Mouse (Mus musculus) heart, embryonic 16.5 days (tissue): ENCODE results near the gene Frmd8. TPM values are rescaled to one million over a fixed set of nuclear protein-coding genes. Genes with fewer than 3 reads are reported as not detected.

Experiments used
- ATAC-seq: fragments of 200-750 bp; cut with Nextera tagmentation; replicated peaks from 2 replicates; pipeline ENCODE4 v1.8.0; 2017; ENCODE audit warnings: moderate number of reproducible peaks; ENCODE audit not compliant: insufficient read depth, low FRiP score; ENCODE audit errors: extremely low read depth
- H3K27ac ChIP-seq: fragments of 300-500 bp; sonication (generic); 2 replicates; pipeline ENCODE4 v1.5.1; 2014; ENCODE audit warnings: mild to moderate bottlenecking, low read length, control low read depth, moderate library complexity
- H3K27me3 ChIP-seq: fragments of 300-500 bp; sonication (generic); 2 replicates; pipeline ENCODE4 v1.6.1; 2014; ENCODE audit warnings: low read length, mixed read lengths; ENCODE audit not compliant: control insufficient read depth, insufficient read depth
- H3K36me3 ChIP-seq: fragments of 300-500 bp; sonication (generic); 2 replicates; pipeline ENCODE4 v1.6.1; 2014; ENCODE audit not compliant: control insufficient read depth, insufficient read depth
- H3K4me1 ChIP-seq: fragments of 300-500 bp; sonication (generic); 2 replicates; pipeline ENCODE4 v1.6.1; 2014; ENCODE audit warnings: low read length, mixed read lengths; ENCODE audit not compliant: control insufficient read depth, insufficient read depth
- H3K4me2 ChIP-seq: fragments of 300-500 bp; sonication (generic); 2 replicates; pipeline ENCODE4 v1.6.1; 2014; ENCODE audit warnings: low read depth, mild to moderate bottlenecking, control low read depth, low read length
- H3K4me3 ChIP-seq: fragments of 300-500 bp; sonication (generic); 2 replicates; pipeline ENCODE4 v1.5.1; 2014; ENCODE audit warnings: mild to moderate bottlenecking, control low read depth, low read length
- H3K9ac ChIP-seq: fragments of 300-500 bp; sonication (generic); 2 replicates; pipeline ENCODE4 v1.6.1; 2014; ENCODE audit warnings: low read length, control low read depth
- H3K9me3 ChIP-seq: fragments of 300-500 bp; sonication (generic); replicated peaks from 2 replicates; pipeline ENCODE4 v1.6.1; 2016; ENCODE audit warnings: low read length; ENCODE audit not compliant: control insufficient read depth
- WGBS: fragments of 180-500 bp; shearing (Covaris S2); extraction: QIAGEN DNeasy Blood & Tissue Kit; methylation state at CpG from one replicate; pipeline ENCODE4 v1.1.7; 2014; 5-methylcytosine and 5-hydroxymethylcytosine counted together
- polyA plus RNA-seq: library from polyadenylated mRNA; unstranded; fragments of >200 nt; fragmentation: Nextera tagmentation; extraction: Ambion mirVana; gene quantifications from 2 replicates; pipeline ENCODE4 v1.2.1, GENCODE M21; 2015

The Frmd8 gene
- polyA plus RNA-seq, 1 experiment from 2014 or later: 33.6 TPM

DNA sequence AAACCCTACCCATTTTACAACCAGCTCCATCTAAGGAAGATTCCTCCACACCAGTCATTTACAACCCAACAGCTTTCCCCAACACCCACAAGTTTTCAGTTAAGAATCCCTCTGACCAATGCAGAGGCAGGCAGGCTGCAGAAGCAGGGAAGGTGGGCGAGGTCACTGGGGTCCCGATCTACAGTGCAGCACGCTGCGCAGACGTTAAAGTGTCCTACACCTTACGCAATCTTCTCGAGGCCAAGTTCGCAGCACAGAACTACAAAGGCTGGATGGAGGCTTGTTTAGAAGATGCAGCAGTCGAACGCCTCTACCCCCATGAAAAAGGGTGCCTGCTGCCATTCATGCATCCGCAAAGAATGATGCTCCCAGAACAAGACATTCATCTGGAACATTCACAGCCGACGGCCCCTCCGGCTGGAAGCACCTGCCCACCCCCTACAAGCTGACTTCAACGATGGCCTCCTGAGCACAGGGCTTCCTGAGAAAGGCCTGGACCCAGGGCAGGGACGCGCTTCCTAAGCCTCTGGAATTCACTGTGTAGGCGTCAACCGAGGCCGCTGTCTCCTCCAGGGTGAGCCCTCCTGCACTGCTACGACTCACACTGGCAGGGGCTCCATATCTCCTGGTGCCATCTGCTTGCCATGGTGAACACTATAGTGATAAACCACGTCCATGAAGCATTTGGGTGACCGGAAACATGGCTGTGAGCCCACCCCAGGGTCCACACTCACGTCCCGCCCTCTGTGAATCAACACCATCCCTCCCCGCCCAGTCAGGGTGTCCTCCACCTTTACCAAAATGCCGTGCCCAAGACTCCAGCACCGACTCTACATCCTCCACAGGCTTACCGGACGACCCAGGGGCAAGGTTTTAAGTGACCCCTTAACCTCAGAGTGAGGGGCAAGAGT, 31.0 kb downstream of the Frmd8 start:
- H3K4me3 ChIP-seq: peak overlapping the region; percentile 49
- H3K27me3 ChIP-seq: no peaks in the 10 kb centered on the region
- H3K4me1 ChIP-seq: peaks cover 77% of the 10 kb centered on the region
- peak overlapping the region; percentile 100 for H3K27ac ChIP-seq
- WGBS: 72% methylated on average over 30 of the region's 30 CpGs
- ATAC-seq: no peak
- H3K9ac ChIP-seq: peak overlapping the region; percentile 76
- no peaks in the 10 kb centered on the region for H3K36me3 ChIP-seq
- H3K4me2 ChIP-seq: peak overlapping the region; percentile 71
- H3K9me3 ChIP-seq: no peaks in the 10 kb centered on the region

- Histone ChIP-seq H3K4me3 (peak overlapping the region; percentile 49), H3K9ac (peak overlapping the region; percentile 76; the same call in 1 of the 2 replicates), H3K27me3 (no peaks in the 10 kb centered on the region), H3K27ac (peak overlapping the region; percentile 100), H3K36me3 (no peaks in the 10 kb centered on the region), H3K4me2 (peak overlapping the region; percentile 71), H3K9me3 (no peaks in the 10 kb centered on the region), H3K4me1 (peaks cover 69% of the 10 kb centered on the region)
- no peak for ATAC-seq
- whole genome bisulfite sequencing: 79% methylated on average over 9 of the region's 9 CpGs
These were observed 32.0 kb downstream of the Frmd8 start for GRCm38 (mm10) chr19:5842785-5843730.

DNA sequence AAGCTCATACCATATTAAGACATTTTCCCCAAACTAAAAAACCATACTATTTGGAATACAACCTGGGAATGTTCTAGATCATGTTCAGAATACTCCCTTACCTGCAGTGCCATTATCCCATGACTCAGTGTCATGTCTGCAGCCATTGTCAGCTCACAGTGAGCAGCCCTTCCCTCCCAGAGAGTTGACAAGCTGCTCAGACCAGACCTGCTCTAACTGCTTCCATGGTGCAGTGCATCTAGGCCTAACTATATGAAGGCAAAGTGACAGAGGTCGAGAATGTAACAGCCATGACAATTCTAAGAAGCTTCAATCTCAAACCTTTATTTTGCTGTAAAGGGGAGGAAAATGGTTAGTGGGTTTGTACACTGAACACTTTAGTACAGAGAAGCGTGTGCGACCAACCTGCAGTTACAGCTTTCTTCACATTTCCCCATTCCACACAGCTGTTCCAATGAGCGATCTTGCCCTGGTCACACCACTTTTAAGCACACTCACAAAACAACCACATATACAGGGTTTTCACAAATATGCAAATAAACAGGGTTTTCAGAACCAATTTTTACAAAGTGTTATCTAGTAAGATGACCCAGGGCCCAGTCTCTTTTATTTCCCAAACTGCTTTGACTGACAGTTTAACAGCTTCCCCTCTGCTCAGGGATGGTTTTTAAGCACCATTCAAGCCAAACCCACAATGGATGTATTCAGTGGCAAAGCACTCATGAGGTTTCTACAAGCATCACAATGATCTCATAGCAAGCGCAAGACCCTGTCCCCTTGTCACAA, 32.9 kb downstream of the Frmd8 start:
- Histone ChIP-seq H3K9me3 (no peaks in the 10 kb centered on the region), H3K36me3 (no peaks in the 10 kb centered on the region), H3K27me3 (no peaks in the 10 kb centered on the region), H3K4me3 (peak overlapping the region; percentile 10; the same call in 1 of the 2 replicates), H3K4me1 (peaks cover 69% of the 10 kb centered on the region), H3K9ac (no peak overlapping the region; the same call in 1 of the 2 replicates), H3K4me2 (peak overlapping the region; percentile 71), H3K27ac (peak overlapping the region; percentile 34; the same call in 1 of the 2 replicates)
- no peak for ATAC-seq
- WGBS: 70% methylated on average over 5 of the region's 5 CpGs

DNA sequence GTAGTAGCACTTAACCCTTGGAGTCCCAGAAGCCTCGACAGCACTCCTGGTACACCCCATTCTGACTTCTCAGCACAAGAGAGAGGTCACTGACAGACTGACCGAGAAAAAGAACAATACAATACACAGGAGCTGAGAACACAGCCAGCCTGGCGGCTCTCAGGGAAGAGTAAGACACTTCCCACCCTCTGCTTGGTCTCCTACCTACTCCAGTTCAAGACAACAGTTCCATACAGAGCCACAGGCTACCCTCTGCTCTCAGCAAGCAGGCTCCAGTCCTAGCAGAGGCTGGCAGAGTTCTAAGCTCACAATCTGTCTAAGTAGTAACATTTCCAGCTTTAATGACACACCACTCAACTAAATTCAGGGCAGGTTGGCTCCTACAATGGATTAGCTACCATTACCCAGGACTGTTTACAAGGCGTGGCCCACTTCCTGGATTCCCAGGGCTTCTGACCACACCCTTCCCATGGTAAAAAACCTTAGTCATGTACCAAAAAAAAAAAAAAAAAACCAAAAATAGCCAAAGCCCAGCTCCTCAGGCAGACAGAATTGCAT, 33.6 kb downstream of the Frmd8 start:
- H3K4me1 ChIP-seq: peaks cover 70% of the 10 kb centered on the region
- no peak overlapping the region for H3K9ac ChIP-seq
- H3K9me3 ChIP-seq: no peaks in the 10 kb centered on the region
- H3K27me3 ChIP-seq: no peaks in the 10 kb centered on the region
- peak overlapping the region; percentile 56 for H3K27ac ChIP-seq
- no peak overlapping the region for H3K4me3 ChIP-seq
- no peaks in the 10 kb centered on the region for H3K36me3 ChIP-seq
- WGBS: 61% methylated on average over 4 of the region's 4 CpGs
- ATAC-seq: no peak
- peak overlapping the region; percentile 7; the same call in 1 of the 2 replicates for H3K4me2 ChIP-seq

- 0 out of 2 replicates have a peak overlapping the region, but pooled peaks have one; percentile 8 for H3K4me2 ChIP-seq
- no peak overlapping the region for H3K9ac ChIP-seq
- no peaks in the 10 kb centered on the region for H3K27me3 ChIP-seq
- no peaks in the 10 kb centered on the region for H3K36me3 ChIP-seq
- peaks cover 68% of the 10 kb centered on the region for H3K4me1 ChIP-seq
- no peaks in the 10 kb centered on the region for H3K9me3 ChIP-seq
- no peak overlapping the region for H3K4me3 ChIP-seq
- peak overlapping the region; percentile 19; the same call in 1 of the 2 replicates for H3K27ac ChIP-seq
- 87% methylated on average over 9 of the region's 9 CpGs for WGBS
- no peak for ATAC-seq
These were observed 34.1 kb downstream of the Frmd8 start for GRCm38 (mm10) chr19:5840890-5841388.

DNA sequence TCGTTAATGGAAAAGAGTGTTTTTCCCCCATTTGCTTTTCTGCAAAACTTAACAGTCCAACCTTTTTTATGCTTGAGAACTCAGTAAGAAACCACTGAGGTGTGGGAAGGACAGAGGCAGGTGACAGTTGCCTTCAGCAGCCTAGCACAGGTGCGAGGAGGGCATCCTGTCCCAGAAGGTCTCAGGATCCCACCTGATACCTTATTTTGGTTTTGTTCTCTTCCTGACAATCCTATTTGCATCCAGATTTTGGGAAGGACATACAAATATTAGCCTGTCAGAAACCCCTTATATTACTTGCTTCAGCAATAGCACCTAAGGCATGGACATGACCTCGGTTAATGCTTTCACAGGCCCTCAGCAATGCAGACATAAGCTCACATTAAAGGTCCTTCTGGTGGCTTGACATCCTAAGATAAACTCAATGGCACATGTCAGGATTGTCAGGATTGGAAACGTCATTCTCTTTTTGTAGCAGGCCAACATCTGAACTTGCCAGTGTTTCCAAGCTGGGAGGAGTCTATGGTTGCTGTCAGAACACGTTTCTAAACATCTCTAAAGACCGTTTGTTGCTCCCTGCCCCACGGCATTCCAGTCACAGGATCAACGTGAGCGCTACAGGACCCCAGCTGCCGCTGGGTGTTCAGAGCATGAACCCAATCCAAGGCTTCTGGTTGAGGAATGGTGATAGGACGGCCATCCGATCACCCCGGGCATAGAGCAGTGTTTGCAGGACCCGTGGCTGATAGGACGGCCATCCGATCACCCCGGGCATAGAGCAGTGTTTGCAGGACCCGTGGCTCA, 34.8 kb downstream of the Frmd8 start:
- H3K27me3 ChIP-seq: no peaks in the 10 kb centered on the region
- H3K27ac ChIP-seq: peak overlapping the region; percentile 19; the same call in 1 of the 2 replicates
- ATAC-seq: no peak
- H3K4me3 ChIP-seq: no peak overlapping the region
- H3K4me2 ChIP-seq: 0 out of 2 replicates have a peak overlapping the region, but pooled peaks have one; percentile 8
- 55% methylated on average over 18 of the region's 18 CpGs for whole genome bisulfite sequencing
- H3K9me3 ChIP-seq: no peaks in the 10 kb centered on the region
- peaks cover 67% of the 10 kb centered on the region for H3K4me1 ChIP-seq
- H3K9ac ChIP-seq: no peak overlapping the region
- H3K36me3 ChIP-seq: no peaks in the 10 kb centered on the region

DNA sequence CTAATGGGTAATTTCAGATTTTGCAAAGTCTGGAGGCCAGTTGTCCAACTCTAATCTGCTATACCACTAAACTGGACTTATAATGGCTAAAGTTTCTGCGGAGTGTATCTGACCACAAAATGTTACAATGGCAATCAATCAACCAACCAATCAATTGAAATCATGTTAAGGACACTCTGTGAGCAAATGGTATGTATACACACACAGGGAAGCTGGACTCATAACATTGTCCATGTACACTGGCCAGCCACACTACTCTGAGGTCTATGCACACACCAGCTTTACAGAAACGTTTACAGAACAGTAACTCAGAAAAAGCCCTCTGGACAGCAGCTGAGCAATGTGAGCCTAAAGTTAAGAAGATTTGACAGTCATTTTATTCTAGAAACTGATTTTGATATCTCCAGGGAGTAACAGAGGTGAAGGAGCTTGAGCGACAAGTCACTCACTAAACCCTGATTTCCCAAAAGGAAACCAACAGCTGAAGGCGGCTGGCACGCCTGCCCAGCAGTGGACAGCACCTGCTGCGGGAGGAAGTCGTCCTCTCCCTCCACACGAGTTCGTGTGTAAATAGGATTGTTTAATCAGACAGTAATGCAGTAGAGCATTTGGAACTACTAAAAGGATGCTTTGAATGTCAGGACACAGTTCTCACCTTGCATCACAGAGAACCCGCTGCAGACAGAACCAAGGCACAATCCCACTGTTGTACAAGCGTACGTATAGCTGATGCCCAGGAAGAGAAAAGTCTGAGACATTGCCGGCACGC, 35.6 kb downstream of the Frmd8 start:
- H3K4me2 ChIP-seq: no peak overlapping the region

More for the DNA sequence above, 35.6 kb downstream of the Frmd8 start:
- H3K36me3 ChIP-seq: no peaks in the 10 kb centered on the region
- H3K27me3 ChIP-seq: no peaks in the 10 kb centered on the region
- 73% methylated on average over 14 of the region's 14 CpGs for WGBS
- ATAC-seq: no peak
- no peak overlapping the region for H3K9ac ChIP-seq
- H3K9me3 ChIP-seq: no peaks in the 10 kb centered on the region
- peaks cover 59% of the 10 kb centered on the region for H3K4me1 ChIP-seq
- H3K27ac ChIP-seq: no peak overlapping the region
- H3K4me3 ChIP-seq: no peak overlapping the region
